Mouse (Mus musculus) small intestine, adult 2 months (tissue): ENCODE measurements at regions not wholly inside any gene's neighbourhood (a gene's known extent, or its start where the extent isn't known, plus 50 kb on each side); places are given as distances from the start of the nearest gene placed in this dataset.

Source experiments
- CTCF ChIP-seq: fragments of 200-500 bp; IDR thresholded peaks from 2 replicates; pipeline ENCODE4 v1.5.1; 2012; ENCODE audit warnings: low read depth, mild to moderate bottlenecking, control low read depth, inconsistent platforms, low read length, moderate library complexity, mixed read lengths; ENCODE audit not compliant: insufficient replicate concordance, insufficient read length; ENCODE audit errors: extremely low read depth
- POLR2A ChIP-seq: fragments of 200-500 bp; IDR thresholded peaks from 2 replicates; pipeline ENCODE4 v1.6.1; 2012; ENCODE audit warnings: low read depth, mild to moderate bottlenecking, control low read depth, inconsistent platforms, low read length, moderate library complexity

DNA sequence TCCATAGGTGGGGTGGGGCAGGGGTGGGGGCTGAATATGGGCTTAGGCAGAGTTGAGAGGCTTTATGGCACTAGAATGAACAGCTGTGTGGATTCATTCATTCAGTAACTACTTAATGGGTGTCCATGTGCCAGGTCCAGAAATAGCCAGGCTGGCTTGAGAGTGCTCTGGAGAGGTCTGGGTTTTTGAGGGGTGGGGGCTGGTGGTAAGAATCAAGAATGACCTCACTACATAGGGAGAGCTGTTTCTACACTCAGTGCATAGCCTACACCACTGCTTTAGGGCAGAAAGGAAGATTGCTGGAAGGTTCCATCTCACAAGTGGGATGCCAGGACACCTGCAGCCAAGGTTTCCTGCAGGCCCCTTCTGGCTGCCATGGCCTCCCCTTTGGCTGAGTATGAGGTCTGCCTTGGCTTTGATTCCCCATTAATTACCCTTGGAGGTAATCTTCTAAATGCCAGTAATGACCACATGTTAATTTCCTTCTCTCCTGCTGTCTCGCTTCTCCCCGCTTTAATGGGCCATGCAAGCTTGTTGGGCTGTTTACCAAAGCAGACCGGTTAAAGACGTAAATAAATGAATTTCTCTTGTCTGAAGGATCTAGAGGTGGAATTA, 71.7 kb upstream of the Klf4 start:
- TF ChIP-seq POLR2A (no peak), CTCF (no peak)
